Mouse (Mus musculus) bone marrow macrophage, adult 2 months (primary cell): ENCODE results near the gene Golt1a. TPM values are rescaled to one million over a fixed set of nuclear protein-coding genes. Genes with fewer than 3 reads are reported as not detected.
"Not testable (repeated sequence)": the region's sequence is repeated elsewhere in the genome, so short reads cannot be mapped to it uniquely, and the experiment has no call there.

ENCODE experiments used
- H3K27ac ChIP-seq: 2 replicates; pipeline ENCODE4 v1.5.1; 2012; ENCODE audit warnings: low read depth, low read length; ENCODE audit not compliant: insufficient read depth
- H3K4me1 ChIP-seq: 2 replicates; pipeline ENCODE4 v1.6.1; 2012; ENCODE audit warnings: low read length; ENCODE audit not compliant: control insufficient read depth, insufficient read depth
- H3K4me3 ChIP-seq: 2 replicates; pipeline ENCODE4 v1.5.1; 2012; ENCODE audit warnings: mild to moderate bottlenecking, low read length, moderate library complexity; ENCODE audit not compliant: insufficient read depth
- CTCF ChIP-seq: IDR thresholded peaks from 2 replicates; pipeline ENCODE4 v1.5.1; 2012; ENCODE audit warnings: low read depth, mild to moderate bottlenecking, low read length, moderate library complexity
- POLR2A ChIP-seq: IDR thresholded peaks from 2 replicates; pipeline ENCODE4 v1.6.1; 2012; ENCODE audit warnings: mild to moderate bottlenecking, low read depth, low read length, borderline replicate concordance
- polyA plus RNA-seq: library from polyadenylated mRNA; stranded (reverse); fragments of >200 nt; gene quantifications from 2 replicates; pipeline ENCODE4 v1.2.4, GENCODE M21; 2012; ENCODE audit not compliant: missing spikeins, insufficient read depth, insufficient read length

Gene Golt1a
- polyA plus RNA-seq, 1 experiment = not detected

DNA sequence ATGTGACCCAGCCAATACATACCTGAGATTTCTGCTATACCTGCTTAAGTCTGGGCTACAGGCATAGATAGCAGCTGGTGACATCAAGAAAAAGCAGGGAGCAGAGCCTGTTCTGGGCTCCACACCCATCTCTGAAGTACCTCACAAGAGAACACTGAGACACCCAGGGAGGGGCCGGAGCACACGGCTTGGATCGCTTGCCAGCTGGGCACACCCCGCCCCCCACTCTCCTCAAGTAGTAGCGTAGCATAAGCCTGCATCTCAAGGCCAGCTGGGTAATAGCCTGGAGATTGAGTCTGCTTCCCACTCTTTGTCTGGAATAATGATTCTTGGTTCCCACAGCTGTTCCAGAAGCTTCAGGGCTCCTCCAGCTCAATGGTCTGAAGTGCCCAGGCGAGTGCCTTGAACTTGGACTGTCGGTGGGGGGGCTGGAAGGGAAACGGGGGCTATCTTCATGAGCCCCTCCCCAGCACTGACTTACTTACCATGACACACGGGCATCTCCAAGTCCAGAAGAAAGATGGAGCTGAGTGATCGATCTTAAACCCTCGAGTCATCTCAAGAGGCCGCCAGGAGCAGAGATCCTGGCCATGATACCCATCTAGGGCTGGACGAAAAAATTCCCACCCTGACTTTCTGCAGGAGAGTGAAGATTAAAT lies 11.8 kb downstream of the Golt1a start, which contains the start of gene Kiss1:
Gene Kiss1, plus strand, starts transcription at position 609 of the 659 bp plus-strand sequence.
- no peak within 1 kb of the TSS for H3K4me3 ChIP-seq
- no peaks in the 10 kb centered on the region for H3K4me1 ChIP-seq
- H3K27ac ChIP-seq = no peak within 1 kb of the TSS
- TF ChIP-seq CTCF = no peak
- TF ChIP-seq POLR2A = no peak

DNA sequence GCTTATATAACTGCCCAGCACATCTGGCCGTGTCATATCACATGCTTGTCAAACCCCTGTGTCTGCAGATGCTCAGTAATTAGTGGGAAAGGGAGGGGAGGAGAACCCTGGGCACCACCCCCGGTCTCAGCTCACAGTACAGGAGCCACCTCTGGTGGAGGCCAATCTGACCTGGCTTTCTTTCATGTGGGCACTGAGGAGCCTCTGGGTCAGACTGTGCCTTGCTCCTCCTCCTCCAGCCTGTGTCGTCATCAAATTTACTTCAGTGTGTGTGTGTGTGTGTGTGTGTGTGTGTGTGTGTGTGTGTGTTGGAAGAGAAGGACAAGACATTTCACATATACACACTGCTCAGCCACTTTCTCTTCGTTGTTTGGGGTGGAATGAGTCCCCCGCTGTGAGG lies 13.7 kb downstream of the Golt1a start:
- H3K4me1 ChIP-seq = no peaks in the 10 kb centered on the region
- TF ChIP-seq CTCF = no peak
- no peak for TF ChIP-seq POLR2A
- H3K4me3 ChIP-seq = no peak overlapping the region
- no peak overlapping the region for H3K27ac ChIP-seq

DNA sequence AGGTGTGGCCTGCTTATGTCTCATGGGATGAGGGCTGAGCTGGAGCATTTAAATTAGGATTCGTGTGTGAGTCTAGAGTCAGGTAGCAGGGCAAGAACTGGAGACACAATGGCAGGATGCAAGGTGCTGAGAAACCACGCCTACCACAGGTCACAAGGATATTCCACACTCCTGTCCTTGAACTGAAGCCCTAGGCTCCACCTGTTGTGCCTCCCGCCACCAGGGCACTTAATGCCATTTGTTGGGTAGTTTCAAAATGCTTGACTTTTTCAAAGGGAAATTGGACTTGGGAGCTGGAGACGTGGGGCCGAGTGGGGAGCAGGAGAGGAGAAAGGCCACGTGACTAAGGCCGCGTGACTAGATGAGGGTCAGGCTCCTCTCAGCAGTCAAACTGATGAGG lies 16.4 kb downstream of the Golt1a start:
- TF ChIP-seq POLR2A (no peak), CTCF (no peak)
- Histone ChIP-seq H3K4me1 (no peaks in the 10 kb centered on the region), H3K27ac (no peak overlapping the region), H3K4me3 (no peak overlapping the region)

DNA sequence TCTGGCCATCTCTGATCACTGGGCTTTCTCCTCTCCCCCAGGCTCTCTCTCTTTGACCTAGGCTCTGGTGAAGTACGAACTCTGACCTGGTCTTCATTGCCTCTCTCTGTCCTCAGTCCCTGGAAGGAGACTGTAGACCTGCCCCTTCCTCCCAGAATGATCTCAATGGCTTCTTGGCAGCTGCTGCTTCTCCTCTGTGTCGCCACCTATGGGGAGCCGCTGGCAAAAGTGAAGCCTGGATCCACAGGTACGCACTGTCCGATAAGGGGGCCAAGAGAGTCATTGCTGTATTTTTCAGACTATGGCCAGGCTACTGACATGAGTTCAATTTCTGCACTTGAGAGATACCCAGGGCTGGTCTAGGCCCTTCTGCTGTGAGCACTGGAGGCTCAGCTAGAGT lies 17.5 kb downstream of the Golt1a start:
- TF ChIP-seq POLR2A = no peak
- TF ChIP-seq CTCF = no peak
- H3K4me1 ChIP-seq = no peaks in the 10 kb centered on the region
- H3K4me3 ChIP-seq = no peak overlapping the region
- no peak overlapping the region for H3K27ac ChIP-seq

DNA sequence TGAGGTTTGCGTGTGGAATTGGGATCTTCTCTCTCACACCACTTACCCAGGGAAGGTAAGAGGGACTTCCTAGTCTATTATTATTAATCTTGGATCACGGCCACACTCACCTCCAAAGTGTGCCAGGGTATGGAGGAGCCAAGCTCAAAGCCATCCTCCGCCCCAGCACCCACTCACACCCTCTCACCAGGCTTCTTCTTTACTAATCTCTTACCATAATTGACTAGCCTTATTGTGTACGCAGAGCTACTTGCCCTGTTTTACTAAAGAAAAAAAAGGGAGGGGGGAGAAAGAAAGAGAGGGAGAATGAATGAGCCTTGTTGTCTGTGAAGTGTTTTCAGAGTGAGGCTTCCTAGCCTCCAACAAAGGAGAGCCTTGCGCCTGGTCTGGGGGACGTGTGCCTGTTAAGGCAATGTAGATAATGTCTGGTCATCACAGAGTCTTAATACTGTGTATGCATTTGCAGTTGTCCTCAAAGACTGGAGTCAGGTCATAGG lies 18.7 kb downstream of the Golt1a start:
- TF ChIP-seq CTCF (no peak), POLR2A (no peak)
- no peaks in the 10 kb centered on the region for H3K4me1 ChIP-seq
- H3K4me3 ChIP-seq = no peak overlapping the region
- H3K27ac ChIP-seq = no peak overlapping the region

DNA sequence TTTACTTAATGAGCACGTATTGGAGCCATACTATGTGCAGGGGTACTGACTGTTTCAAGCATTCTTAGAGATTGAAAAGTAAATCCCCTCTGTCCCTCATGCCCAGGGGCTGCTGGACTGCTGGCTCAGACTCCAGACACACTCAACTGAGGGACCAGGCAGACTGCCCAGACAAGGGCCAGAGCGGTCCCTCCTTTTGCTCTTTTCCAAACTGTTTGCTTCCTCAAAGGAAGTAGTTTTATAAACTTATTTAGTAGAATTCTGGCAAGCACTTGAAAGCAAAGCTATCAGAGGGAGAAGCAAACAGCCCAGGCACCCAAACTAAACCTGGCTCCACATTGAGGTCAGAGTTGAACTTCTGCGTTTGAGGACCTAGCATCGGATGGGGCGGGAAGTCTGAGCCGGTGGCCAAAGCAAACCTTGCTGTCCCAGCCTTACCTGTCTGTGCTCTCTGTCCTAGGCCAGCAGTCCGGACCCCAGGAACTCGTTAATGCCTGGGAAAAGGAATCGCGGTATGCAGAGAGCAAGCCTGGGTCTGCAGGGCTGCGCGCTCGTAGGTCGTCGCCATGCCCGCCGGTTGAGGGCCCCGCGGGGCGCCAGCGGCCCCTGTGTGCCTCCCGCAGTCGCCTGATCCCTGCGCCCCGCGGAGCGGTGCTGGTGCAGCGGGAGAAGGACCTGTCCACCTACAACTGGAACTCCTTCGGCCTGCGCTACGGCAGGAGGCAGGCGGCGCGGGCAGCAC lies 19.5 kb downstream of the Golt1a start:
- H3K4me3 ChIP-seq = no peak overlapping the region
- H3K27ac ChIP-seq = no peak overlapping the region
- no peak for TF ChIP-seq CTCF
- no peak for TF ChIP-seq POLR2A
- H3K4me1 ChIP-seq = no peaks in the 10 kb centered on the region

DNA sequence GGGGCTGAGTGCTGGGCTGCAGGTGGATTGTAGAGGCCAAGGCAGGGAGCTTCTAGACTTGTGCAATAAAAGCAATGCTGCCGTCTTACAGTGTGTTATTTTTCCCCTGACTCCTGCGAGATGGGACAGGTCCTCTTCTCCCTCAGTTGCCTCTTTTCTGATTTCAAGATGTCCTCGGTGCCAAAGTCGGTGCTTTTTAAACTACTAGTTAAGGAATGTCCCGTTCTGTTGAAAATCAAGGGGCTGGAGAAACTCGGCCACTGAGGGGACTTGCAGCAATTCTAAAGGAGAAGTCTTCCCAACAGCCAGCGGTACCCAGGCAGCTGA lies 20.0 kb downstream of the Golt1a start:
- no peaks in the 10 kb centered on the region for H3K4me1 ChIP-seq
- no peak for TF ChIP-seq CTCF
- TF ChIP-seq POLR2A = no peak
- H3K4me3 ChIP-seq = no peak overlapping the region

DNA sequence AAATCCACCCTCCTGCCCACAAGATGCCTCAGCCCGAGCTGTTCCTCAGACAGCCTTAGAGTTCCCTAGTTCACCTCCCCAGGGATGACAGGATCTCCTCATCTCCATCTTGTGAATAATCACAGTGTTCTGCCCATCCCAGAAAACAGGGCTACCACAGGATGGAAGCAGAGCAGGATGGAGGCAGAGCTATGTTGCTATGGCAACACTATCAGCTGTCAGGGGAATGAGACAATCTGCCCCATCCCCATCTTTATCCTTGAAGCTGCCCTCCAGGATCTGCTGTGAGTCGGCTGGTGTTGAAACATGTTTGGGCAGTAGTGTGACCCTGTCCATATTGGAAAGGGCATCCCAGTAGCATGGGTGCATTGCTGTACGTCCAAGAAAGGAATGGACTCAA lies 21.5 kb downstream of the Golt1a start:
- TF ChIP-seq POLR2A (no peak), CTCF (no peak)
- H3K4me1 ChIP-seq = no peaks in the 10 kb centered on the region
- no peak overlapping the region for H3K27ac ChIP-seq
- no peak overlapping the region for H3K4me3 ChIP-seq

More for the DNA sequence above, 20.0 kb downstream of the Golt1a start:
- no peak overlapping the region for H3K27ac ChIP-seq

DNA sequence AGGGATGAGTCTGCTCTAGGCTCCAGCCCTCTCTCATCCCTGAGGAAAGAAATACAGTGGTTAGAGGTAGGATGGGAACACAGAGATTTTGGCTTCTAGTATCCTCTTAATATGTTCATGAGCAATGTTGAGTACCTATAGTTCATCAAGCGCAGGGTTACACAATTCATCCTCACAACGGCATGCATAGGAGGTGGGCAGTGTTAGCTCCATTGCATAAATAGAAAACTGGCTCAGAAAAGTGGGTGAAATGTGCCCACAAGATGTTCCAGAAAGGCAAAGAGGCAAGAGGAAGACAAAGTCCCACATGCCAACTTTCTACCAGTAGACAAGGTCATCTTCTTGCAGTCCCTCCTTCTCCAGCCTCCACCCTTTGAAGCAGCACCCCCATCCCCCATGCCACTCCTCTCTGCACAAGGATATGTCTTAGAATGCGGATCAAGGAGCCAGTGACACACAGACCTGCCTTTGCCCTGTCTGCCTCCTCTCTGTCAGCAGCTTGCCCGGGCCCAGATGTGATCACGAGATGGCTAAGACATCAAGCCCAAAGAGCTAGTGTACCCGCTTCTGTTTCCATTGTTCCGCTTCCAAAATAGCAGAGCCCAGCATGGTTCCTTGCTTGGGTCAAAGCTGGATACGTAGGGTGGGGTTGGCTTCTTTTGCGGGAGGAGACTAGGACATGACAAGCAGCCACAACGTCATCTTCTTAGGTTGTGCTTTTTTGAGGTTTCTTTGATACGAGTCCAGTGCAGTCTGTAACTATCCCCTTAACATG lies 23.2 kb downstream of the Golt1a start:
- H3K4me1 ChIP-seq = no peaks in the 10 kb centered on the region
- H3K27ac ChIP-seq = no peak overlapping the region
- no peak overlapping the region for H3K4me3 ChIP-seq
- no peak for TF ChIP-seq POLR2A
- no peak for TF ChIP-seq CTCF

DNA sequence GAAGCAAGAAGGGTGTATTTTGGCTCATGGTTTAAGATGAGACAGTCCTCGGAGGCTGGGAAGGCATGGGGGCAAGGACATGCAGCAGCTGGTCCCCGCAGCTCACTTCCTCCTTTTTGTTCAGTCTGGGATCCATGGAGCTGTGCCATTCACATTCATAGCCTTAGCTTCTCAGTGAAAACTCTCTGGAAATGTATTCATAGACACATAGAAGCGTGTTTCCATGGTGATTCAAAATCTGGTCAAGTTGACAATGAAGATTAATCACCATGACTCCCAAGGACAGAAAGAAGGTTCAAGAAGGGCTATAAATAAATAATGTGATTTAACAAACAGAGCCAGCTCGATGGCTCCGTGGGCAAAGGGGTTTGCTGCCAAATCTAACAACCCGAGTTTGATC lies 24.3 kb downstream of the Golt1a start:
- H3K4me1 ChIP-seq = no peaks in the 10 kb centered on the region
- no peak overlapping the region for H3K4me3 ChIP-seq
- no peak overlapping the region for H3K27ac ChIP-seq
- TF ChIP-seq CTCF (no peak), POLR2A (no peak)

DNA sequence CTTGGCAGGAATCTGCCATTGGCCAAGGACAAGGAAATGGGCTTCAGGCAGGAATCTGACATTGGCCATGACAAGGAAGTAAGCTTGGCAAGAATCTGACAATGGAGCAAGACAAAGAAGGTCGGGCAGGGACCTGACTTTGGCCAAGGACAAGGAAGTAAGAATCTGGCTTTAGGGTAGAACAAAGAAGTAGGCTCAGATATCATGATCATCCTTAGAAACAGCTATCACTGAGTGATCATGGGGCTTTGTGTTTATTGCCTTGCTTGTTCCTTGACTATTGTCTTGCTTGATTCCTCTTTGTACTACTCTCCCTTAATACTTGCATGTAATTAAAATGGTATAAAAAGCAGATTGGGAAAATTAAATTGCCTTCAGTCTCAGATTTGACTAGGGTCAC lies 30.8 kb downstream of the Golt1a start:
- not testable (repeated sequence) for H3K4me3 ChIP-seq, H3K27ac ChIP-seq, H3K4me1 ChIP-seq
